19 mouse cellular contexts compared by ENCODE assay signal in genomic region chr9:78146627-78147026, GRCm38 (mm10). TPM values are rescaled to one million over a fixed set of nuclear protein-coding genes. Genes with fewer than 3 reads are reported as not detected.
DNase-seq lines count a peak whose midpoint lies in the region; ATAC-seq and TF ChIP-seq lines count a peak whose summit lies in the region.
"Had no signal": no experiment of that assay in that cellular context is flagged by ENCODE, and none has a peak within 500 bp of the region (broad histone marks: within the 10 kb centered on the region; RNA-seq: fewer than 3 reads in every experiment).

No protein-coding gene starts in this region.

- H3K4me1 ChIP-seq in forebrain, postnatal 0 days (ENCODE audit: insufficient read depth), result no peaks in the 10 kb centered on the region
- peaks cover 10% of the 10 kb centered on the region for H3K4me1 ChIP-seq in forebrain, embryonic 12.5 days
- H3K4me1 ChIP-seq in midbrain, embryonic 16.5 days (ENCODE audit: control insufficient read depth, insufficient read depth, low read length), result 0 out of 2 replicates have a peak, but pooled peaks cover 3% of the 10 kb centered on the region
- H3K4me1 ChIP-seq: kidney, embryonic 15.5 days; limb, embryonic 12.5 days; liver, embryonic 15.5 days had no signal

- no peaks in the 10 kb centered on the region for H3K27me3 ChIP-seq in forebrain, postnatal 0 days (ENCODE audit: insufficient read depth, low read length)
- no peaks in the 10 kb centered on the region for H3K27me3 ChIP-seq in forebrain, embryonic 12.5 days
- no peaks in the 10 kb centered on the region for H3K27me3 ChIP-seq in midbrain, embryonic 16.5 days (ENCODE audit: control insufficient read depth, insufficient read depth, low read depth, low read length)
- H3K27me3 ChIP-seq: heart, embryonic 13.5 days; kidney, embryonic 15.5 days; limb, embryonic 12.5 days; liver, embryonic 15.5 days; neural tube, embryonic 13.5 days had no signal

- 72% methylated on average over 6 of the region's 6 CpGs for WGBS in forebrain, postnatal 0 days
- WGBS in forebrain, embryonic 12.5 days, result 81% methylated on average over 6 of the region's 6 CpGs
- WGBS in midbrain, embryonic 16.5 days, result 50% methylated on average over 6 of the region's 6 CpGs

- ATAC-seq in forebrain, postnatal 0 days, result 0 out of 2 replicates have a peak, but pooled peaks have one; percentile 24
- ATAC-seq in forebrain, embryonic 12.5 days (ENCODE audit: low FRiP score), result no peak
- ATAC-seq in midbrain, embryonic 16.5 days, result peak; percentile 53; the same call in 1 of the 2 replicates

- H3K4me2 ChIP-seq in forebrain, postnatal 0 days (ENCODE audit: low read depth), result no peak overlapping the region
- H3K4me2 ChIP-seq in forebrain, embryonic 12.5 days, result no peak overlapping the region
- H3K4me2 ChIP-seq in midbrain, embryonic 16.5 days (ENCODE audit: low read length), result no peak overlapping the region
- H3K4me2 ChIP-seq: heart, embryonic 13.5 days; kidney, embryonic 15.5 days; limb, embryonic 12.5 days; liver, embryonic 15.5 days; neural tube, embryonic 13.5 days had no signal

- TF ChIP-seq CTCF in forebrain, postnatal 0 days (IDR thresholded peaks at IDR 0.05; ENCODE audit: low read depth), result no peak
- no peak for TF ChIP-seq CTCF in brain, embryonic 14.5 days (IDR thresholded peaks at IDR 0.05; ENCODE audit: borderline replicate concordance, extremely low read depth, insufficient read depth, insufficient read length)

- 0 out of 2 replicates have a peak overlapping the region, but pooled peaks have one; percentile 5 for H3K27ac ChIP-seq in forebrain, postnatal 0 days (ENCODE audit: low read depth, low read length)
- no peak overlapping the region for H3K27ac ChIP-seq in forebrain, embryonic 12.5 days
- no peak overlapping the region for H3K27ac ChIP-seq in midbrain, embryonic 16.5 days (ENCODE audit: low read length)
- H3K27ac ChIP-seq: embryonic facial prominence, embryonic 10.5 days; heart, embryonic 13.5 days; kidney, embryonic 15.5 days; limb, embryonic 12.5 days; liver, embryonic 15.5 days; neural tube, embryonic 13.5 days had no signal

- no peaks in the 10 kb centered on the region for H3K9me3 ChIP-seq in forebrain, postnatal 0 days (ENCODE audit: low read length)
- peaks cover 8% of the 10 kb centered on the region; the same call in 1 of the 2 replicates for H3K9me3 ChIP-seq in forebrain, embryonic 12.5 days
- H3K9me3 ChIP-seq in midbrain, embryonic 16.5 days (replicated peaks; ENCODE audit: control insufficient read depth, low read length, poor library complexity, severe bottlenecking), result no peaks in the 10 kb centered on the region
- H3K9me3 ChIP-seq: kidney, embryonic 15.5 days; liver, embryonic 15.5 days had no signal

- no peak overlapping the region for H3K4me3 ChIP-seq in forebrain, postnatal 0 days (ENCODE audit: low read depth, low read length)
- H3K4me3 ChIP-seq in forebrain, embryonic 12.5 days (replicated peaks), result no peak overlapping the region
- H3K4me3 ChIP-seq in midbrain, embryonic 16.5 days (ENCODE audit: low read depth, low read length), result no peak overlapping the region
- H3K4me3 ChIP-seq: embryonic facial prominence, embryonic 10.5 days; erythroblast, embryonic 14.5 days; heart, embryonic 13.5 days; kidney, embryonic 15.5 days; limb, embryonic 12.5 days; liver, embryonic 15.5 days; neural tube, embryonic 13.5 days had no signal

- DNase-seq in forebrain, postnatal 0 days, result no peak
- DNase-seq in left cerebral cortex, postnatal 14 days (ENCODE audit: low spot score in 2 of 2), result peak; percentile 29 to 59
- DNase-seq in left cerebral cortex, postnatal 36 days (ENCODE audit: low spot score in 2 of 2), result no peak
- DNase-seq in brain, embryonic 14.5 days (ENCODE audit: low read depth), result peak; percentile 53
- DNase-seq in adrenal gland, postnatal 25 days, result no peak
- DNase-seq: cerebellum, adult 18-20 months; heart, postnatal 4 days; lung, postnatal 14 days; spleen, adult 18-20 months; thymus, postnatal 4 days had no signal

- no peak overlapping the region for H3K9ac ChIP-seq in forebrain, postnatal 0 days
- no peak overlapping the region for H3K9ac ChIP-seq in forebrain, embryonic 12.5 days
- no peak overlapping the region for H3K9ac ChIP-seq in midbrain, embryonic 16.5 days (ENCODE audit: low read depth, low read length)
- H3K9ac ChIP-seq: heart, embryonic 13.5 days; kidney, embryonic 15.5 days; limb, embryonic 12.5 days; liver, embryonic 15.5 days; neural tube, embryonic 13.5 days had no signal

- intact Hi-C loops in left cerebral cortex, postnatal 14 days (cut with DNase I), result no loop called here
- intact Hi-C loops in left cerebral cortex, postnatal 36 days (cut with DNase I), result loop anchor here (5.0 kb wide), 1 partner anchor 34 kb away; no protein-coding TSS in a partner anchor

- TF ChIP-seq POLR2A in brain, embryonic 14.5 days (IDR thresholded peaks at IDR 0.05; ENCODE audit: borderline replicate concordance, extremely low read depth, insufficient read depth, insufficient read length, poor library complexity, severe bottlenecking), result no peak

- H3K36me3 ChIP-seq in forebrain, postnatal 0 days (ENCODE audit: insufficient read depth), result peaks cover 63% of the 10 kb centered on the region
- H3K36me3 ChIP-seq in forebrain, embryonic 12.5 days (replicated peaks), result peaks cover 63% of the 10 kb centered on the region
- peaks cover 19% of the 10 kb centered on the region for H3K36me3 ChIP-seq in midbrain, embryonic 16.5 days (ENCODE audit: control insufficient read depth, insufficient read depth, low read length)

RNA-seq across cellular contexts. Expression of gene Gsta4, which starts 35.9 kb away (rescaled TPM):
- total RNA-seq in forebrain, postnatal 0 days (2014; rRNA removed), result 12.6 and 14.8 TPM in 2 replicates
- polyA plus RNA-seq in forebrain, postnatal 0 days (2015; fragmentation: Nextera tagmentation; extraction: Ambion mirVana), result 28.8 and 31.0 TPM in 2 replicates
- 36.7 and 43.0 TPM in 2 replicates for polyA plus RNA-seq in forebrain, embryonic 12.5 days (2016; fragmentation: Nextera tagmentation; extraction: Ambion mirVana)
- 10 to 100 TPM; 34.9 to 36.3 TPM for total RNA-seq in left cerebral cortex, postnatal 14 days (2021)
- 10 to 100 TPM; 32.4 to 35.9 TPM for total RNA-seq in left cerebral cortex, postnatal 36 days (2021)
- 10.6 and 14.7 TPM in 2 replicates for polyA plus RNA-seq in brain, embryonic 14.5 days (2012; rRNA removed)
- polyA plus RNA-seq in midbrain, embryonic 16.5 days (2015; fragmentation: Nextera tagmentation; extraction: Ambion mirVana), result 14.3 and 18.5 TPM in 2 replicates
- 33.4 and 39.6 TPM in 2 replicates for total RNA-seq in adrenal gland, postnatal 25 days (2021)

RNA-seq across cellular contexts. Expression of gene Ick, which starts 37.6 kb away (rescaled TPM):
- total RNA-seq in forebrain, postnatal 0 days (2014; rRNA removed), result 39.2 and 39.7 TPM in 2 replicates
- polyA plus RNA-seq in forebrain, postnatal 0 days (2015; fragmentation: Nextera tagmentation; extraction: Ambion mirVana), result 33.9 and 36.3 TPM in 2 replicates
- 35.5 and 38.4 TPM in 2 replicates for polyA plus RNA-seq in forebrain, embryonic 12.5 days (2016; fragmentation: Nextera tagmentation; extraction: Ambion mirVana)
- total RNA-seq in left cerebral cortex, postnatal 14 days (2021), result 10 to 100 TPM; 23.1 to 23.2 TPM
- 10 to 100 TPM; 19.3 to 20.6 TPM for total RNA-seq in left cerebral cortex, postnatal 36 days (2021)
- 45.0 and 55.6 TPM in 2 replicates for polyA plus RNA-seq in brain, embryonic 14.5 days (2012; rRNA removed)
- 42.5 and 44.5 TPM in 2 replicates for polyA plus RNA-seq in midbrain, embryonic 16.5 days (2015; fragmentation: Nextera tagmentation; extraction: Ambion mirVana)
- 22.0 and 26.7 TPM in 2 replicates for total RNA-seq in adrenal gland, postnatal 25 days (2021)

RNA-seq across cellular contexts. Expression of gene Fbxo9, which starts 37.8 kb away (rescaled TPM):
- 90.3 and 91.5 TPM in 2 replicates for total RNA-seq in forebrain, postnatal 0 days (2014; rRNA removed)
- 62.3 and 72.6 TPM in 2 replicates for polyA plus RNA-seq in forebrain, postnatal 0 days (2015; fragmentation: Nextera tagmentation; extraction: Ambion mirVana)
- 32.7 and 35.9 TPM in 2 replicates for polyA plus RNA-seq in forebrain, embryonic 12.5 days (2016; fragmentation: Nextera tagmentation; extraction: Ambion mirVana)
- 100 to 1,000 TPM; 118 to 122 TPM for total RNA-seq in left cerebral cortex, postnatal 14 days (2021)
- total RNA-seq in left cerebral cortex, postnatal 36 days (2021), result 100 to 1,000 TPM; 124 to 126 TPM
- polyA plus RNA-seq in brain, embryonic 14.5 days (2012; rRNA removed), result 61.9 and 77.0 TPM in 2 replicates
- 74.0 and 81.0 TPM in 2 replicates for polyA plus RNA-seq in midbrain, embryonic 16.5 days (2015; fragmentation: Nextera tagmentation; extraction: Ambion mirVana)
- 108 and 122 TPM in 2 replicates for total RNA-seq in adrenal gland, postnatal 25 days (2021)

Comparison
In these comparisons a context has a peak if more than half of its experiments do, and no peak if none do; other contexts are left out.
1. DNase-seq: peak in left cerebral cortex, postnatal 14 days (2 of 2) and brain, embryonic 14.5 days (single experiment); none in forebrain, postnatal 0 days (single experiment), left cerebral cortex, postnatal 36 days (0 of 2) and adrenal gland, postnatal 25 days (single experiment).